Mouse (Mus musculus): ENCODE measurements around the gene Hps4.

GRCm38 (mm10) chr5:112344092-112344960 lies 1.4 kb downstream of the Hps4 start:
- TF ChIP-seq CTCF (IDR thresholded peaks at IDR 0.05) (no peak), POLR2A (IDR thresholded peaks at IDR 0.05; ENCODE audit: insufficient read depth, low read depth, low read length) (no peak), EP300 (IDR thresholded peaks at IDR 0.05; ENCODE audit: insufficient read depth, low read depth, low read length) (no peak)
